Mouse (Mus musculus) granulocyte monocyte progenitor cell, adult 5-6 weeks (primary cell): ENCODE results near the gene Ocln. TPM values are rescaled to one million over a fixed set of nuclear protein-coding genes. Genes with fewer than 3 reads are reported as not detected.

Experiments
- ATAC-seq: replicated peaks from 2 replicates; pipeline ENCODE4 v1.8.0; 2016; ENCODE audit warnings: mild to moderate bottlenecking, moderate TSS enrichment, inconsistent platforms; ENCODE audit not compliant: poor library complexity, severe bottlenecking
- total RNA-seq, 2 experiments: library from RNA; stranded (forward) in 1 of 2; stranded (reverse) in 1 of 2; fragments of 200-712, 200-1000 nt in 1 of 2; fragments of >200 nt in 1 of 2; fragmentation: Nextera tagmentation in 1 of 2; gene quantifications; 2 replicates each; pipeline ENCODE4 v1.2.3; 2014 to 2017

Ocln gene
- not detected in 2 replicates for total RNA-seq (2014; fragmentation: Nextera tagmentation)
- total RNA-seq (2017) = not detected in 2 replicates

GRCm38 (mm10) chr13:100552369-100553041, at the start of gene Ocln:
Gene Ocln, minus strand, starts transcription at chr13:100552718.
- ATAC-seq = peak; percentile 24

- ATAC-seq = no peak
Observed at GRCm38 (mm10) chr13:100601034-100601433, 48.5 kb upstream of the Ocln start.

- ATAC-seq = no peak
Observed at GRCm38 (mm10) chr13:100600317-100600716, 47.8 kb upstream of the Ocln start.

GRCm38 (mm10) chr13:100597284-100597683, 44.8 kb upstream of the Ocln start:
- no peak for ATAC-seq

GRCm38 (mm10) chr13:100595552-100595885, 43.0 kb upstream of the Ocln start:
- ATAC-seq = no peak

GRCm38 (mm10) chr13:100594838-100595551, 42.5 kb upstream of the Ocln start:
- ATAC-seq = no peak

- ATAC-seq = peak; percentile 95
Observed at GRCm38 (mm10) chr13:100594041-100594792, 41.7 kb upstream of the Ocln start.

GRCm38 (mm10) chr13:100588646-100589045, 36.1 kb upstream of the Ocln start:
- ATAC-seq = 0 out of 2 replicates have a peak, but pooled peaks have one; percentile 17

GRCm38 (mm10) chr13:100582144-100582543, 29.6 kb upstream of the Ocln start:
- ATAC-seq = no peak

GRCm38 (mm10) chr13:100581701-100582100, 29.2 kb upstream of the Ocln start:
- ATAC-seq = no peak

GRCm38 (mm10) chr13:100579951-100580350, 27.4 kb upstream of the Ocln start:
- ATAC-seq = no peak

GRCm38 (mm10) chr13:100579220-100579619, 26.7 kb upstream of the Ocln start:
- no peak for ATAC-seq

- ATAC-seq = peak; percentile 97
Observed at GRCm38 (mm10) chr13:100575950-100576349, 23.4 kb upstream of the Ocln start.

- ATAC-seq = peak; percentile 42
Observed at GRCm38 (mm10) chr13:100570713-100571112, 18.2 kb upstream of the Ocln start.

- ATAC-seq = no peak
Observed at GRCm38 (mm10) chr13:100568359-100568758, 15.8 kb upstream of the Ocln start.

GRCm38 (mm10) chr13:100559449-100559848, 6.9 kb upstream of the Ocln start:
- ATAC-seq = no peak

- ATAC-seq = no peak
Observed at GRCm38 (mm10) chr13:100557011-100557410, 4.5 kb upstream of the Ocln start.

- ATAC-seq = no peak; the same call in 1 of the 2 replicates
Observed at GRCm38 (mm10) chr13:100553042-100553437, 522 bp upstream of the Ocln start.

- ATAC-seq = peak; percentile 55
Observed at GRCm38 (mm10) chr13:100552009-100552368, 529 bp downstream of the Ocln start.

GRCm38 (mm10) chr13:100551371-100552008, 1.0 kb downstream of the Ocln start:
- ATAC-seq = peak; percentile 33

- no peak for ATAC-seq
Observed at GRCm38 (mm10) chr13:100547269-100547668, 5.2 kb downstream of the Ocln start.
